Mouse (Mus musculus) limb, embryonic 14.5 days (tissue): ENCODE data around the gene Capn15. TPM values are rescaled to one million over a fixed set of nuclear protein-coding genes. Genes with fewer than 3 reads are reported as not detected.

Source experiments
- ATAC-seq: fragments of 200-750 bp; cut with Nextera tagmentation; 2 replicates; pipeline ENCODE4 v1.8.0; 2017; ENCODE audit warnings: low read depth, moderate number of reproducible peaks, moderate TSS enrichment; ENCODE audit not compliant: low FRiP score
- DNase-seq: peaks from one replicate; pipeline ENCODE4 v3.0.0-alpha.2; 2015; ENCODE audit warnings: low spot score
- H3K27ac ChIP-seq: fragments of 300-500 bp; sonication (generic); replicated peaks from 2 replicates; pipeline ENCODE4 v1.5.1; 2014; ENCODE audit warnings: low read depth, mild to moderate bottlenecking, low read length, moderate library complexity, mixed read lengths
- H3K27me3 ChIP-seq: fragments of 300-500 bp; sonication (generic); 2 replicates; pipeline ENCODE4 v1.6.1; 2014; ENCODE audit warnings: low read length, mixed read lengths; ENCODE audit not compliant: control insufficient read depth, insufficient read depth
- H3K36me3 ChIP-seq: fragments of 300-500 bp; sonication (generic); 2 replicates; pipeline ENCODE4 v1.6.1; 2014; ENCODE audit warnings: mild to moderate bottlenecking, low read length, moderate library complexity, mixed read lengths; ENCODE audit not compliant: control insufficient read depth, insufficient read depth
- H3K4me1 ChIP-seq: fragments of 300-500 bp; sonication (generic); 2 replicates; pipeline ENCODE4 v1.6.1; 2014; ENCODE audit warnings: antibody characterized with exemption, low read length, mixed read lengths; ENCODE audit not compliant: control insufficient read depth, insufficient read depth
- H3K4me2 ChIP-seq: fragments of 300-500 bp; sonication (generic); replicated peaks from 2 replicates; pipeline ENCODE4 v1.6.1; 2014; ENCODE audit warnings: low read depth, mild to moderate bottlenecking, low read length, moderate library complexity; ENCODE audit not compliant: severe bottlenecking
- H3K4me3 ChIP-seq: fragments of 300-500 bp; sonication (generic); replicated peaks from 2 replicates; pipeline ENCODE4 v1.5.1; 2014; ENCODE audit warnings: low read length
- H3K9ac ChIP-seq: fragments of 300-500 bp; sonication (generic); 2 replicates; pipeline ENCODE4 v1.6.1; 2014; ENCODE audit warnings: mild to moderate bottlenecking, low read depth, low read length, moderate library complexity; ENCODE audit not compliant: severe bottlenecking
- H3K9me3 ChIP-seq: fragments of 300-500 bp; sonication (generic); 2 replicates; pipeline ENCODE4 v1.6.1; 2016; ENCODE audit warnings: low read length; ENCODE audit not compliant: control insufficient read depth
- POLR2A ChIP-seq: fragments of 200-500 bp; IDR thresholded peaks from 2 replicates; pipeline ENCODE4 v1.8.0; 2012; ENCODE audit warnings: inconsistent platforms, mild to moderate bottlenecking, moderate library complexity, borderline replicate concordance; ENCODE audit not compliant: insufficient read depth, insufficient read length; ENCODE audit errors: extremely low read depth
- WGBS: fragments of 180-500 bp; shearing (Covaris S2); extraction: QIAGEN DNeasy Blood & Tissue Kit; methylation state at CpG from one replicate; pipeline ENCODE4 v1.1.7; 2014; 5-methylcytosine and 5-hydroxymethylcytosine counted together
- polyA plus RNA-seq, 2 experiments: library from polyadenylated mRNA; depleted of rRNA in 1 of 2; stranded (reverse) in 1 of 2; unstranded in 1 of 2; fragments of >200 nt; fragmentation: Nextera tagmentation in 1 of 2; extraction: Ambion mirVana in 1 of 2; gene quantifications; 2 replicates each; pipeline versions ENCODE4 v1.2.1 to v1.2.3; 2012 to 2014

The Capn15 gene
- polyA plus RNA-seq, 2 experiments, result 31.0 to 50.1 TPM

- 66% methylated on average over 5 of the region's 5 CpGs for WGBS
- no peak overlapping the region for H3K9ac ChIP-seq
- no peak for ATAC-seq
- H3K27ac ChIP-seq, result no peak overlapping the region
- TF ChIP-seq POLR2A, result no peak
- H3K27me3 ChIP-seq, result peaks cover 39% of the 10 kb centered on the region
- H3K36me3 ChIP-seq, result no peaks in the 10 kb centered on the region
- no peaks in the 10 kb centered on the region for H3K9me3 ChIP-seq
- no peak overlapping the region for H3K4me3 ChIP-seq
- H3K4me2 ChIP-seq, result no peak overlapping the region
- DNase-seq, result no peak
- peaks cover 9% of the 10 kb centered on the region; the same call in 1 of the 2 replicates for H3K4me1 ChIP-seq
These were observed 35.6 kb downstream of the Capn15 start for GRCm38 (mm10) chr17:25949981-25950380.

DNA sequence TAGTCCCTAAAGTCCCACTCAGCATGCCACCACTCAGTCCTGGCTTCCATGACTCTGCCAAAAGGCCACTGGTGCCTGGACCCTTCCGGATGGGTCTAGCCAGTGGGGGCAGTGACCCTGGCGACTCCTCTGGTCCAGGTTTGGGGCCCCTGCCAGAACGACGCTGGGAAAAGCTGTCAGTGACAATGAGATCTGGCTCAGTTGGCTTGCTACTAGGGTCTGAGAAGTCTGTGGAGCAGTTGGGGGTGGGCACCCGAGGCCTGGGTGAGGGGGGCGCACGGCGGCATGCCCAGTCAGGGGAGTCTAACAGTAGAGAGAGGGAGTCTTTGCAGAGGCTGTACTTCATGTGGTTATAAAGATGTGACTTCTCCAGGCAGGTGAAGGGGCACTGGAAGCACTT lies 37.5 kb downstream of the Capn15 start:
- ATAC-seq, result no peak
- Histone ChIP-seq H3K4me1 (peaks cover 9% of the 10 kb centered on the region; the same call in 1 of the 2 replicates), H3K36me3 (no peaks in the 10 kb centered on the region), H3K27ac (no peak overlapping the region), H3K27me3 (peaks cover 33% of the 10 kb centered on the region), H3K4me3 (no peak overlapping the region), H3K9ac (no peak overlapping the region), H3K9me3 (no peaks in the 10 kb centered on the region), H3K4me2 (no peak overlapping the region)
- WGBS, result 83% methylated on average over 8 of the region's 8 CpGs
- TF ChIP-seq POLR2A, result no peak
- DNase-seq, result no peak

DNA sequence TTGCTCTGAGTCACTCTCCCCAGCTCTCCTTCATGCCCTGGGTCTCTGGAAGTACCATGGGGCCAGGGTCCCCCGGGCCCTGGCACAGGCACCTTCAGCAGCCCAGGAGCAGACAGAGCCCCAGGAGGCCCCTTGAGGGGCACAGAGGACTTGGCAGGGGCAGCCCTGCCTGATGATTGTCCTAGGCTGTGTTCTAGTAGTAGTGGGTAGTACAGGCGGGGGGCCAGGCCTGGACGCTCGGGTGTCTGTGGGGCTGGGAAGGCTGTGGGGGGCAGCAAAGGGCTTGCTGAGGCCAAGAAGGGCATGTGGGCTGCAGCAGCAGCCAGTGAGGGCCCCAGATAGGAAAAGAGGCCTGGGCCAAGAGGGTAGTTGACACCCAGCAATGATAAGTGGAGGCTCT lies 38.0 kb downstream of the Capn15 start:
- ATAC-seq (no peak), DNase-seq (no peak)
- WGBS, result 86% methylated on average over 4 of the region's 4 CpGs
- no peak overlapping the region for H3K4me3 ChIP-seq
- no peak for TF ChIP-seq POLR2A
- no peak overlapping the region for H3K27ac ChIP-seq
- no peak overlapping the region for H3K9ac ChIP-seq
- H3K9me3 ChIP-seq, result no peaks in the 10 kb centered on the region
- H3K36me3 ChIP-seq, result no peaks in the 10 kb centered on the region
- H3K27me3 ChIP-seq, result peaks cover 28% of the 10 kb centered on the region
- H3K4me1 ChIP-seq, result peaks cover 9% of the 10 kb centered on the region; the same call in 1 of the 2 replicates
- H3K4me2 ChIP-seq, result no peak overlapping the region

GRCm38 (mm10) chr17:25946891-25947290 lies 38.7 kb downstream of the Capn15 start:
- no peak for ATAC-seq

DNA sequence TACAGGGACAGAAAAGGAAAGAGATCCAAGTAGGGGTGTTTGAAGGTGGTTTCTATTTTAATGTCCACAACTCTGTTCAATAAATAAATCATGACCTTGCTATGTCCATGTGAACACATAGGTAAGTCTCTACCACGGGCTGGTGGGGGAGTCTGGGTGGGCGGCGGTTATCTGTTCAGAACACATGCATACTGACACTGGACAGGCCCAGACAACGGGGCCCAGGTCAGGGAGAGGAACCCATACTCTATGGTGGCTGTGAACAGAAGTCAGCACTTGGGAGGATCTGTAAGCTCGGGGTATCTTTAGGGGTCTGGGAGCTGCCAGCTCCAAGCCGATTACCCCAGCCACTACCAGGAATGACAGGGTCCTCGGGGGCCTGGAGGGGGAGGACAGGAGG lies 39.2 kb downstream of the Capn15 start:
- ATAC-seq, result no peak
- Histone ChIP-seq H3K27ac (no peak overlapping the region), H3K4me2 (no peak overlapping the region), H3K9me3 (no peaks in the 10 kb centered on the region), H3K4me1 (peaks cover 8% of the 10 kb centered on the region), H3K36me3 (no peaks in the 10 kb centered on the region), H3K27me3 (peaks cover 16% of the 10 kb centered on the region), H3K4me3 (no peak overlapping the region), H3K9ac (no peak overlapping the region)
- DNase-seq, result no peak
- 83% methylated on average over 7 of the region's 7 CpGs for WGBS
- TF ChIP-seq POLR2A, result no peak

More at GRCm38 (mm10) chr17:25946891-25947290, 38.7 kb downstream of the Capn15 start:
- TF ChIP-seq POLR2A, result no peak
- H3K27ac ChIP-seq, result no peak overlapping the region
- peaks cover 21% of the 10 kb centered on the region for H3K27me3 ChIP-seq
- H3K9me3 ChIP-seq, result no peaks in the 10 kb centered on the region
- no peak overlapping the region for H3K4me2 ChIP-seq
- H3K4me1 ChIP-seq, result peaks cover 10% of the 10 kb centered on the region
- H3K36me3 ChIP-seq, result no peaks in the 10 kb centered on the region
- no peak for DNase-seq
- 76% methylated on average over 8 of the region's 8 CpGs for WGBS
- no peak overlapping the region for H3K9ac ChIP-seq
- no peak overlapping the region for H3K4me3 ChIP-seq

DNA sequence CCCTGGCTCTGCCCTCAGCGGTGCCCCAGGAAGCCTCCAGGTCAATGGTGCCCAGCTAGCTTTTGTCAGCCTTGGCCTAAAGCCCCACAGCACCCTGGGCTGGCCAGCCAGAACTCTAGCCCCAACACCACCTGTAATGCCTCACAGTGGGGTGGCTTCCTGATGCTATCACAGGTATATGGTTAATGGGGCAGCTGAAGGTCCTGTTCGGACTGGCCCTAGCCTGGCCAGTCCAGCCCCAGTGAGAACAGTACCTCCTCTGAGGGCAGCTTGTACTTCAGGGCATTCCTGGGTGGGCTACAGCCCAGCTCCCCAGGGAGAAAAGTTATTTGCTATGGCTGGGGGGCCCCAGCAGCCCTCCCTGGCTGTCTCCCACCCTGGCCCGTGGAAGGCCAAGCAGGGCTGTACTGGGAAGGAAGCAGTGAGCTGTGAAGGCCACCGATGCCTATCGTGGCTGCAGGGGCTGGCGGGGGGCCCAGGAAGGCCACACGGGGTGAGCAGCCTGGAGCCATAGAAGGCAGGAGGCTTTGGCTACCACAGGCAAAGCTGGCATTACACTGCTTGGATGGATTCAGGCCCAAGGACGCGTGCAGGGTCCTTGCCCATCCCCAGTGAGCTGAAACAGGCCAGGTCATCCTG lies 40.0 kb downstream of the Capn15 start:
- Histone ChIP-seq H3K4me3 (no peak overlapping the region), H3K27me3 (peaks cover 8% of the 10 kb centered on the region), H3K36me3 (no peaks in the 10 kb centered on the region), H3K4me2 (no peak overlapping the region), H3K4me1 (peaks cover 9% of the 10 kb centered on the region), H3K9ac (no peak overlapping the region), H3K27ac (no peak overlapping the region), H3K9me3 (no peaks in the 10 kb centered on the region)
- 67% methylated on average over 9 of the region's 9 CpGs for WGBS
- no peak for TF ChIP-seq POLR2A
- DNase-seq, result no peak
- no peak for ATAC-seq
